Mouse (Mus musculus) inflammation-experienced regulatory T-cells, adult 6 months (primary cell): ENCODE data around the gene Shroom1. TPM values are rescaled to one million over a fixed set of nuclear protein-coding genes. Genes with fewer than 3 reads are reported as not detected.
A peak's percentile ranks its signal among the peaks of the same experiment; 100 is the strongest.
"Not testable (repeated sequence)": the region's sequence is repeated elsewhere in the genome, so short reads cannot be mapped to it uniquely, and the experiment has no call there.

ENCODE experiments used
- ATAC-seq: one replicate; pipeline ENCODE4 v1.8.0; 2017
- polyA plus RNA-seq, 3 experiments: library from polyadenylated mRNA; unstranded; fragments of 100-300 nt; shearing (Covaris generic); gene quantifications; one replicate each; pipeline ENCODE4 v1.2.1; 2017

Shroom1 gene
- polyA plus RNA-seq, result under 1 TPM in 1 of 3 experiments, not detected in 2; 0.10 TPM

DNA sequence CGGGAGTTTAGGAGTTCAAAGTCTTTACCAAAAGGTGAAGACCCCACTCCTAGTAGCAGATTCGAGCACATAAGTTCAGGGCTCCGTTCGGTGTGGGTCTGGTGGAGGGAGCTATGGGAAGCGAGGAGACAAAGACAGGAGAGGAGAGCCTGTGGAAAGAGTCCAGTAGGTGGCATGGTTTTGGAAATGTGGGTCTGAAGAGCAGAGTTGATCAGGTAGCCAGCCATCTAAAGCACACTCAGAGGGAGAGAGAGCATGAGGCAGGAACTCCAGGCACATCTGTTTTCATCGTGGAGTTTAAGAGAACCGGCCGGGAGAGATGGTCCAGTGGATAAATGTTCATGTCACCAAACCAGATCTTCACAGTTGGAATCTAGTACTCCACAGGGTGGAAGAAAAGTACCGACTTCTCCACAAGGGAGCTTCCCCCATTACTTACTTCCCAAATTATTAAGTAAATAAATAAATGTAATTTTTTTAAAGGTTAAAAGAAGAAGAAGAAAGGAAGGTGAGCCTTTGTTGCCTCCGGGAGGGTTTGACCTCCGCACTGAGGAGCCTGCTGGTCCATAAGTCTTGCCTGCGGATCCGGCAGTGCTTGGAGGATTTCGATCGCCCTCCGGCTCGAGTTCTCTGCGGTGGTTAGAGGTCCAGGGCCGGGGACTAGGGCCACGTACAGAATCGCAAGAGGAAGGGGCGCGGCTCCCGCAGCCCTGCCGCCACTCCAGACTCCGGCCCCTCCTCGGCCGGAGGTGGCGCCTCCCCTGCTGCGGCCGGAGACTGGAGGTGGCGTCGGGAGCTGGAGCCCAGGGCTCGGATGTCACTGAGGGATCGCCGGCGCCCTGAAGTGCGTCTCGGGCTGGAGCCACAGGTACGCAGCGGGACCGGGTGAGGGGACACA, at the start of gene Shroom1, which contains the start of gene Gm10447:
TSS of gene Shroom1 (plus strand) at position 732 of the 898 bp plus-strand sequence.
TSS of gene Gm10447 (minus strand) at position 637 of the 898 bp plus-strand sequence.
- ATAC-seq, result no peak

GRCm38 (mm10) chr11:53411738-53412137, 45.3 kb upstream of the Shroom1 start:
- ATAC-seq, result peak; percentile 32

GRCm38 (mm10) chr11:53413871-53414270, 43.1 kb upstream of the Shroom1 start:
- ATAC-seq, result no peak

GRCm38 (mm10) chr11:53418048-53418447, 39.0 kb upstream of the Shroom1 start:
- no peak for ATAC-seq

GRCm38 (mm10) chr11:53423036-53423435, 34.0 kb upstream of the Shroom1 start, which contains the start of gene Leap2:
Gene Leap2, minus strand, starts transcription at chr11:53423170.
- no peak for ATAC-seq

GRCm38 (mm10) chr11:53424826-53425225, 32.2 kb upstream of the Shroom1 start:
- no peak for ATAC-seq

DNA sequence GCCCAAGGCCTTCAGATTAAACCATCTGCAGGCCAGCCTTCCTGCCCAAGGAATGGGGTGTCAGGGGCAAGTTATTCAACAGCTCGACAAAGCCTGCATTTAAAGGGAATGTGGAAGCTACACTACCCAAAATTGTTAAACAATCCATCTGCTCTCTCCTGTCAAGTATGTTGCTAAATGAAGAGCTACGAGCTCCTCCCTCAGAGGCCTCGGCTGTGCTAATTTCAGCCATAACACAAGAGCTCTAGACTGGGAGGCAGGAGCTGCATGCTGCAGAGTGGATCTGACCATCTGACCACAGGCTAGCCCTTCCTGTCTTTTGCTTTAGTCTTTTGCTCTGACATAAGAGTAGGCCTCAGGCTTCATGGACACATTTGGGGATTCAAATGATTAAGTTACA, 31.8 kb upstream of the Shroom1 start:
- ATAC-seq, result no peak

GRCm38 (mm10) chr11:53425711-53426255, 31.2 kb upstream of the Shroom1 start:
- ATAC-seq, result no peak

DNA sequence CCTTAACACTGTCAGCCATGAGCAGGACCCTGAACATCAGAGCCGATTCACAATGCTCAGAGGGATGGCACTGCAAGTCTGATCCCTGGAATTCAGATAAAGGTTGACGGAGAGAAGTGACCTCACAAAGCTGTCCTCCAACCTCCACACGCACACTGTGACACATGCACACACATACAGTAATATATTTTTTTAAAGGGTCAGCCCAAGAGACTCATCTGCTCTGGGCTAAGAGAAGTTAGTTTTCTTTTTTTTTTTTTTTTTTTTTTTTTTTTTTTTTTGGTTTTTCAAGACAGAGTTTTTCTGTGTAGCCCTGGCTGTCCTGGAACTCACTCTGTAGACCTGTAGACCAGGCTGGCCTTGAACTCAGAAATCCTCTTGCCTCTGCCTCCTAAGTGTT, 30.1 kb upstream of the Shroom1 start:
- not testable (repeated sequence) for ATAC-seq

DNA sequence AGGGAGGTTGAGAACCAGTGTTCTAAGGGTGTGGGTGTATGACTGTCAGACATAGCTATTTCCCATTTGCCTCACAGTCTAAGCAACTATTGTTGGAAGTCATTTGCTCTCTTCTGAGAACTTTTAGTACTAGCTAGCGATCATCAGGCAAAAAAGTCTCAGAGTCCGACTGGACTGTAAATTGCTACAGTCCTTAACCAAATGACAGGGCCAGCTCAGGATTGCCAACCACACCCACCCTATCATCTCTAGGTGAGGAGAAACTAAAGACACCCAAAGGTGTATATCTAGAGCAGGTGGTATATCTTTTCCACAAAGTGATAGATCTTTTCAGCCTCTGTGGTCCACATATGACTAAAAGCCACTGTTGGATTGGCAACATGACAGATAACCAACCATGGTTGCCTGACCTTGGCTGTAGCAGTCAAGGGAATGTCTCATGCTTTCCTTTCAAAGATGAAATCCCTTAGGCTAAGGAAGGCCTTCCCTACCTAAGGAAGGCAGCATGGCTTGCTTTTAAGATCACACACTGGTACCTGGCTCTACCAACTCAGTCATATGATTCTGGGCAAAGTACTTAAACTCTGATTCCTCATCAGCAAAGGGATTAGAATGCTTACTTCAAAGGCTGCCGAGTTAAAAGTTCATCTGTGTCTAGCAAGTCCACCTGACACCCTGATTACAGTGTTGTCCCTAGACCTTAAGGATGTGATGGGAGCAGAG, 28.9 kb upstream of the Shroom1 start:
- ATAC-seq, result no peak

DNA sequence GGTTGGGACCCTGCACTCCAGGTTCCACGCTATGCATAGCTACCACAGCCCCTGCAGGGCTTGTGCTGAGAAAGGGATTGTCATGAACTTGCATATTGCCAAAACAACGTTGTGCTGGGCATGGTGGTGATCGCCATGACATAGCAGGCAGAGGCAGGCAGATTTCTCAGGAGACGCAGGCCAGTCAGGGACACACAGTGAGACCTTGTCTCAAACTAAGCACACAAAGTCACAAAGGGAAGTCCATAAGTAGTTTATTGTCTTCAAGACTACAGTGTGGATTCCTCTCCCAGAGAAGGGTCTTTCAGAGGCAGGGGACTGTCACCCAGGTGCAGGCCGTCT, 28.3 kb upstream of the Shroom1 start:
- no peak for ATAC-seq

GRCm38 (mm10) chr11:53429182-53429581, 27.8 kb upstream of the Shroom1 start:
- ATAC-seq, result no peak

DNA sequence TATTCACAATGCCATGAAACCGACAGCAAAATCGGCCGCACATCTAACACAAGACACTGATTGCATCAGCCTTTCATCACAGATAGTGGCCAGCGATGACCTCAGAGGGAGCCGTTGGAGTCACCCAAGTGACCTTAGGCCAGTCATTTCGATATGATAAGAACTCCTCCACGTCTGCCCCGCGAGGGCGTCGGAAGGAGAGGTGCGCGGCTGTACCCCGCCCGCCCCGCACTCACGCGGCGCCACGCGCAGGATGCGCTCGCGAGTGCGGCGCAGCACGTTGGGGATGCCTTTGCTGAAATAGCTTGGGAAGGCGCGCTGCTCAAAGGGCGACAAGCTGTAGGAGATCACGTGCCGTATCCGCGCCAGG, 26.7 kb upstream of the Shroom1 start:
- ATAC-seq, result peak; percentile 28

- ATAC-seq, result peak; percentile 94
Observed at GRCm38 (mm10) chr11:53430670-53431346, 26.2 kb upstream of the Shroom1 start, which contains the start of the genes Uqcrq and Gdf9. Gene Uqcrq, minus strand, starts transcription at chr11:53430831. Gene Gdf9, plus strand, starts transcription at chr11:53431023.

GRCm38 (mm10) chr11:53431347-53432056, 25.5 kb upstream of the Shroom1 start:
- no peak for ATAC-seq

GRCm38 (mm10) chr11:53433057-53433456, 23.9 kb upstream of the Shroom1 start:
- no peak for ATAC-seq

- no peak for ATAC-seq
Observed at GRCm38 (mm10) chr11:53435504-53435903, 21.5 kb upstream of the Shroom1 start.

DNA sequence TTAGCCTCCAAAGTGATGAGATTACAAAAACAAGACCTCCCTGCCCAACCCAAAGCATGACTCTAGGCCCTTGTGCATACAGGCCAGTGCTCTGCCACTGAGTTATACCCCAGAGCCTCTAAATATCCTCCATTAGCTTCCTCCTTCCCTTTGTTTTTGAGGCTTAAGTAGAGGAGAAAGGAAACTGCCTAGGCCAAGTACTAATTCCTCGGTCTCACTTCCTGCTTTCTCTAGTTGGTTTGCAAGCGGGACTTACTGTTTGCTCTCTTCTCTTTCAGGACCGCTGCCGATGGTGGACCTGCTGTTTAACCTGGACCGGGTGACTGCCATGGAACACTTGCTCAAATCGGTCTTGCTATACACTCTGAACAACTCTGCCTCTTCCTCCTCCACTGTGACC, 20.7 kb upstream of the Shroom1 start:
- no peak for ATAC-seq

DNA sequence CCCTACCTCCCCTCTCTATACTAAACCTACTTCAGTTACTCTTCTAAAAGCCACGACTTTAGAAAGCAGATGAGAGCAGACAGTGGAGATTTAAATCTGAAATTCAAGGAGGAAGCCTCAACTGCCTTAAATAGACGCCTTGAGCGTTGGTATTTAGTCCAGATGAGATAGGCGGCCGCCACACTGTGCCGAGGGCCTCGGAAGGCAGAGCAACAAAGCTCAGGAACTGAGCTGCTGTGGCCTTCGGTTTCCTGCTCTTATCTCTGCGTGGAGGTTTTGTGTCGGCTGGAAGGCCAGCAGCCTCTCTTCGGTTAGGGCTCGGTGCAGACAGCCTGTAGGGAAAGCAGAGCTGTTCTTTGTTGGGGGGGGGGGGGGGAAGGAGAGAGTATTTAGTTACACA, 15.1 kb upstream of the Shroom1 start:
- no peak for ATAC-seq

GRCm38 (mm10) chr11:53443861-53444260, 13.1 kb upstream of the Shroom1 start:
- no peak for ATAC-seq

GRCm38 (mm10) chr11:53445562-53445961, 11.4 kb upstream of the Shroom1 start:
- ATAC-seq, result no peak

DNA sequence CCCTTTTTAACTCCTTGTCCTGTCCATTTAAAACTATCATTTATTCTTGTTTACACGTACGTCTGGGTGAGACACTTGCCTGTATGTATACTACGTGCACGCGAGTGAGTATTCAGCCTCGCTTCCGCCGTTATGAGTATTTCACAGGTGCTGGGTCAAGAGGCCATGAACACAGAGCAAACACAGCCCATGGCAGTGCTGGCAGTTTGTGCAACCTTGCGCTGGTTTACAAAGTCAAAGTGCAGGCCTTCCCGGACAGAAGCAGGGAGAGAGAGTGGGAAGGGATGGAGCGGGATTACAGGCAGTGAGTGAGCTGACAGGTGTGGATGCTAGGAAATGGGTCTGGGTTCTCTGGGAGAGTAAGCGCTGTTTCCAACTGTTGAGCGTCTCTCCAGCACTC, 10.8 kb upstream of the Shroom1 start:
- no peak for ATAC-seq
